Mouse (Mus musculus): Measurements from ENCODE around the gene Gm16440. TPM values are rescaled to one million over a fixed set of nuclear protein-coding genes. Genes with fewer than 3 reads are reported as not detected.
"Not testable (repeated sequence)": the region's sequence is repeated elsewhere in the genome, so short reads cannot be mapped to it uniquely, and the experiment has no call there.

Gene Gm16440
- total RNA-seq (2014; rRNA removed) = not detected in 2 replicates
- polyA plus RNA-seq (2015; fragmentation: Nextera tagmentation; extraction: Ambion mirVana) = 0.19 TPM in 1 of 2 replicates, not detected in the other

DNA sequence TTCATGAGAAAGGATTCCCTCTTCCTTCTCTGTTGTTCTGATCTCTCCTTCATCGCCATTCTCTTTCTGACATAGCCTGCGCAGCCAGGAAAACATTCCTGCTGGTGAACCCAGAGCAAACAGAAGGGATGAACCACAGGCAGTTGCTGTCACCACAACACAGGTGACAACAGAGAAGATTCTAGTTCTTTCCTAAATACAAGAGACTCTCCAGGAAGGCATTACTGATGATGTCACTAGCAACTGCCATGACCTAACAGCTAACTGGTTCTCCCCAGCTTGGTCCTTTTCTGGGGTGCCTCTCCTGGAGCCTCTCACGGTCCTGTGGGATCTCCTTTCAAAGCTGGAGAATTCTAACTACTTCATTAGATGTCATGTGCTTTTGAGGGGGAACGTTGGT is at the start of gene Gm16440:
Gene Gm16440, minus strand, starts transcription at position 101 of the 400 bp plus-strand sequence.
- not testable (repeated sequence) for H3K9ac ChIP-seq (replicated peaks; ENCODE audit: low read length); H3K27me3 ChIP-seq (ENCODE audit: insufficient read depth, low read length); H3K27ac ChIP-seq; H3K9me3 ChIP-seq (ENCODE audit: low read length); ATAC-seq; H3K4me1 ChIP-seq (ENCODE audit: insufficient read depth, low read length); H3K4me3 ChIP-seq (ENCODE audit: low read length); DNase-seq (ENCODE audit: low spot score); H3K36me3 ChIP-seq (ENCODE audit: insufficient read depth, low read length); H3K4me2 ChIP-seq (ENCODE audit: low read depth, low read length)
- 88% methylated on average over 2 of the region's 4 CpGs for WGBS

DNA sequence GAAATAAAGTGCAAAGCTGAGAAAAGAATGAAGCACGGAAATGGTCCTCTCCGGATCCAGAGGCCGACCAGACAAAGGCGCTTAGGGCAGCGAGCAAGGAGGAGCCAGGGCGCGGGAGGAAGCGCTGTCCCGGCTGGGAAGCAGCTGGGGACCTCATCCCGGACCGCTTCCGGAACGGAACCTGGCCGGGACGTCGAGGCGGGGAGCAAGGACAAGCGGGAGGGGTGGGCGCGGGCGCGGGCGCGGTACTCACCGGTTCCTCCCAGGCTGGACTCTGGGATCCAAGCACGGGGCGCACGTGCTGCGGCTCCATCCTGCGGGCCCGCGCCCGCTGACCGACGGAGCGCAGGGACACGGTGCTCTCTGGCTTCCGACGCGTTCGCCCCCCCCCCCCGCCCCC is 36.6 kb upstream of the Gm16440 start:
- not testable (repeated sequence) for DNase-seq (ENCODE audit: low spot score); H3K36me3 ChIP-seq (ENCODE audit: insufficient read depth, low read length); H3K4me1 ChIP-seq (ENCODE audit: insufficient read depth, low read length); H3K4me2 ChIP-seq (ENCODE audit: low read depth, low read length); ATAC-seq; H3K27me3 ChIP-seq (ENCODE audit: insufficient read depth, low read length); H3K9me3 ChIP-seq (ENCODE audit: low read length); H3K9ac ChIP-seq (replicated peaks; ENCODE audit: low read length); H3K4me3 ChIP-seq (ENCODE audit: low read length); H3K27ac ChIP-seq
- WGBS = 12% methylated on average over 9 of the region's 42 CpGs

DNA sequence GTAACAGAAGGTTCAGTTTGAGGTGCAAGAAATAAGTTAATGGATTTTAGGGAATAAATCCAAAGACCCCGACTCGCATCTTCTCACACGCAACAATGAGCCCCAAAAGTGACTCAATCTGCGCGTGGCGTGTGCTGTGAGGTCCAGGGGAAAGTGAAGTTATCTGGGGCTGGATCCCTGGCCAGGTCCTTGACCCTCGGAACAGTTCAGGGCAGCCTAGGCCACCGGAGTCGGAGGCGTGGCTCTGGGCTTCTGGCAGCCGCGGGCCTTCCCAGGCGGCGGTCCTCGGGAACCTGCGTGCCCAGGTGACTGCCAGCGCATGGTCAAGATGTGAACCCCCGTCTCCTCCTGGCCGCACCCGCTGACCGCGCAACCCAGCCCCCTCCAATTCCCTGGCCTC is 36.2 kb upstream of the Gm16440 start:
- not testable (repeated sequence) for ATAC-seq; H3K27ac ChIP-seq; H3K9me3 ChIP-seq (ENCODE audit: low read length); H3K9ac ChIP-seq (replicated peaks; ENCODE audit: low read length); H3K36me3 ChIP-seq (ENCODE audit: insufficient read depth, low read length); H3K27me3 ChIP-seq (ENCODE audit: insufficient read depth, low read length); H3K4me1 ChIP-seq (ENCODE audit: insufficient read depth, low read length)
- peak overlapping the region; percentile 23 for H3K4me3 ChIP-seq (ENCODE audit: low read length)
- 14% methylated on average over 22 of the region's 22 CpGs for WGBS
- H3K4me2 ChIP-seq (ENCODE audit: low read depth, low read length) = peak overlapping the region; percentile 27; the same call in 1 of the 2 replicates
- peak; percentile 0 for DNase-seq (ENCODE audit: low spot score)

DNA sequence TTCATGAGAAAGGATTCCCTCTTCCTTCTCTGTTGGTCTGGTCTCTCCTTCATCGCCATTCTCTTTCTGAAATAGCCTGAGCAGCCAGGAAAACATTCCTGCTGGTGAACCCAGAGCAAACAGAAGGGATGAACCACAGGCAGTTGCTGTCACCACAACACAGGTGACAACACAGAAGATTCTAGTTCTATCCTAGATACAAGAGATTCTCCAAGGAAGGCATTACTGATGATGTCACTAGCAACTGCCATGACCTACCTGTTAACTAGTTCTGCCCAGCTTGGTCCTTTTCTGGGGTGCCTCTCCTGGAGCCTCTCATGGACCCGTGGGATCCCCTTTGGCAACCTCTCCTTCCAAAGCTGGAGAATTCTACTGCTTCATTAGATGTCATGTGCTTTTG is 22.3 kb upstream of the Gm16440 start, which contains the start of gene Gm3591:
Gene Gm3591, minus strand, starts transcription at position 101 of the 400 bp plus-strand sequence.
- H3K27me3 ChIP-seq (ENCODE audit: insufficient read depth, low read length); H3K9me3 ChIP-seq (ENCODE audit: low read length); H3K36me3 ChIP-seq (ENCODE audit: insufficient read depth, low read length); H3K4me3 ChIP-seq (ENCODE audit: low read length); DNase-seq (ENCODE audit: low spot score); H3K9ac ChIP-seq (replicated peaks; ENCODE audit: low read length); H3K4me2 ChIP-seq (ENCODE audit: low read depth, low read length); H3K4me1 ChIP-seq (ENCODE audit: insufficient read depth, low read length); H3K27ac ChIP-seq; ATAC-seq: not testable (repeated sequence)
- WGBS = no CpG with 5 or more reads among the region's 2 CpGs

DNA sequence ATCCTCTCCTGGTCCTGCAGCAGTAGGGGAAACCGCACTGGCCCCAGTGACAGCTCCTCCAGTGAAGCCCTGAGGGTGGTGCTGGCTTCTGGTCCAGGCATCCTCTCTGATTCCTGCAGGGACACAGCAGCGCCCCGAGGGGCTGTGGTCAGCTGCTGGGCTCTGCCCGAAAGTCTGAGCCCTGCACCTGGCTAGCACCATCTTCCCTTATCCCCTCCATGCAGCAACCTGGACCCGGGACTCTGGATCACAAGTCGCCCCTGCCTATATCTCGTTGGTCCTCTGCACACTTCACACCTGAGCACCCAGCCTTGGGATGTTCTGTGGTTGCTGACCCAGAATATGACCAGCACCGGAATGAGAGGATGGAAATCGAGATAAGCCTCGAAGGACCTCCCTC is 46.5 kb downstream of the Gm16440 start, which contains the start of gene Gm3618:
Gene Gm3618, minus strand, starts transcription at position 101 of the 400 bp plus-strand sequence.
- not testable (repeated sequence) for H3K4me3 ChIP-seq (ENCODE audit: low read length); ATAC-seq; H3K27me3 ChIP-seq (ENCODE audit: insufficient read depth, low read length); H3K9ac ChIP-seq (replicated peaks; ENCODE audit: low read length); H3K9me3 ChIP-seq (ENCODE audit: low read length); H3K4me2 ChIP-seq (ENCODE audit: low read depth, low read length); H3K4me1 ChIP-seq (ENCODE audit: insufficient read depth, low read length); H3K36me3 ChIP-seq (ENCODE audit: insufficient read depth, low read length); H3K27ac ChIP-seq; DNase-seq (ENCODE audit: low spot score)
- WGBS = no CpG with 5 or more reads among the region's 10 CpGs

Other genes with a start within 250 kb of the Gm16440 start
- gene Gm21560, start 171.0 kb downstream of the Gm16440 start, total RNA-seq (2014; rRNA removed) = not detected in 2 replicates
- gene Gm21560, start 171.0 kb downstream of the Gm16440 start, polyA plus RNA-seq (2015; fragmentation: Nextera tagmentation; extraction: Ambion mirVana) = 0.28 TPM in 1 of 2 replicates, not detected in the other
- gene Gm3411, start 103.1 kb downstream of the Gm16440 start, total RNA-seq (2014; rRNA removed) = 2.6 TPM in 1 of 2 replicates, not detected in the other
- gene Gm3411, start 103.1 kb downstream of the Gm16440 start, polyA plus RNA-seq (2015; fragmentation: Nextera tagmentation; extraction: Ambion mirVana) = 8.2 and 8.3 TPM in 2 replicates
- not detected in 2 replicates for gene Gm21103, start 85.5 kb downstream of the Gm16440 start, total RNA-seq (2014; rRNA removed)
- 0.33 TPM in 1 of 2 replicates, not detected in the other for gene Gm21103, start 85.5 kb downstream of the Gm16440 start, polyA plus RNA-seq (2015; fragmentation: Nextera tagmentation; extraction: Ambion mirVana)
- gene Gm3618, start 46.6 kb downstream of the Gm16440 start, total RNA-seq (2014; rRNA removed) = not detected in 2 replicates
- gene Gm3618, start 46.6 kb downstream of the Gm16440 start, polyA plus RNA-seq (2015; fragmentation: Nextera tagmentation; extraction: Ambion mirVana) = not detected in 2 replicates
- 3.5 and 9.5 TPM in 2 replicates for gene Gm3591, start 22.2 kb upstream of the Gm16440 start, total RNA-seq (2014; rRNA removed)
- gene Gm3591, start 22.2 kb upstream of the Gm16440 start, polyA plus RNA-seq (2015; fragmentation: Nextera tagmentation; extraction: Ambion mirVana) = 4.5 and 5.2 TPM in 2 replicates
- not detected in 2 replicates for gene Gm3594, start 54.3 kb upstream of the Gm16440 start, total RNA-seq (2014; rRNA removed)
- gene Gm3594, start 54.3 kb upstream of the Gm16440 start, polyA plus RNA-seq (2015; fragmentation: Nextera tagmentation; extraction: Ambion mirVana) = not detected in 2 replicates
- gene Gm8356, start 147.0 kb upstream of the Gm16440 start, total RNA-seq (2014; rRNA removed) = not detected in 2 replicates
- not detected in 2 replicates for gene Gm8356, start 147.0 kb upstream of the Gm16440 start, polyA plus RNA-seq (2015; fragmentation: Nextera tagmentation; extraction: Ambion mirVana)
- gene Gm3629, start 200.3 kb upstream of the Gm16440 start, total RNA-seq (2014; rRNA removed) = 0.18 TPM in 1 of 2 replicates, not detected in the other
- 0.55 and 1.8 TPM in 2 replicates for gene Gm3629, start 200.3 kb upstream of the Gm16440 start, polyA plus RNA-seq (2015; fragmentation: Nextera tagmentation; extraction: Ambion mirVana)
- gene Gm3460, start 232.1 kb upstream of the Gm16440 start, total RNA-seq (2014; rRNA removed) = not detected in 2 replicates
- gene Gm3460, start 232.1 kb upstream of the Gm16440 start, polyA plus RNA-seq (2015; fragmentation: Nextera tagmentation; extraction: Ambion mirVana) = 0.45 TPM in 1 of 2 replicates, not detected in the other

All from hindbrain, postnatal 0 days (tissue).